Mouse (Mus musculus): ENCODE measurements at regions not wholly inside any gene's neighbourhood (a gene's known extent, or its start where the extent isn't known, plus 50 kb on each side); places are given as distances from the start of the nearest gene placed in this dataset.

DNA sequence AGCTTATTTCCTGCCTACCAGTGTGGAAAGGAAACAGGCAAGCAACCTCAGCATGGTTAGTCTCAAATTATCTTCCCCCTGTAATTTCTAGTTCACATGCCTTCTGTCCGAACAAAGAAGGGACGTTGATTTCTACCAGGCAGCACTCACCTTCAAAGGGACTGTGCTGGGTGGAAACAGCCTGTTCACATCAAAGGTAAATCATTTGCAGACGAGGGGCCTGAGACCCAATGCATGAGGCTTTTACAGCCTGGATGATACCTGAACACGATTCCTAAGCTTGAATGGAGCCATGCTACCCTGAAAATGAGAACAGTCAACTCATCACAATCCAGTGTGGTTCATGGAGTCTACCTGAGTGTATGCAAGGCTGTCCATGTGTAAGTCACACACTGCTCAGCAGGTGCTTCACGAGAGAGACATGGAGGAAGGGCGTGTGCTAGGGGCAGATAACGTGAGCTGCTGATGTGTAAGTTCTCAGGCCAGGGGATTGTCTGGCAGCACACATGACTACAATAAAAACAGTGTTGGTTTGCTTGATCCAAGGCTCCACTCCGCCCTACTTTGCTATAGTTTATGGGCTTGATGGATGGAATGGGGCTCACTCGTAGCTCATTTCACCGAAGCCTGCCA, 411.9 kb downstream of the Med10 start:
- no peaks in the 10 kb centered on the region for H3K27me3 ChIP-seq (ENCODE audit: control insufficient read depth, insufficient read depth, low read length)
- ATAC-seq (ENCODE audit: low FRiP score, low TSS enrichment) = no peak
- no peak overlapping the region for H3K27ac ChIP-seq (replicated peaks)
- H3K4me2 ChIP-seq (replicated peaks; ENCODE audit: low read depth) = no peak overlapping the region
- H3K4me3 ChIP-seq (ENCODE audit: low read depth, low read length) = no peak overlapping the region
- H3K36me3 ChIP-seq (ENCODE audit: control insufficient read depth, insufficient read depth, low read length) = no peaks in the 10 kb centered on the region
- H3K9ac ChIP-seq (ENCODE audit: low read length) = no peak overlapping the region
- no peak for DNase-seq (ENCODE audit: low spot score)
- 56% methylated on average over 10 of the region's 10 CpGs for WGBS
- H3K4me1 ChIP-seq (replicated peaks; ENCODE audit: control insufficient read depth, insufficient read depth) = no peaks in the 10 kb centered on the region
- no peaks in the 10 kb centered on the region for H3K9me3 ChIP-seq (ENCODE audit: control insufficient read depth, low read length)
- no peak for TF ChIP-seq CTCF (IDR thresholded peaks at IDR 0.05; ENCODE audit: low read depth)
- TF ChIP-seq EP300 (optimal IDR thresholded peaks at IDR 0.05) = no peak

DNA sequence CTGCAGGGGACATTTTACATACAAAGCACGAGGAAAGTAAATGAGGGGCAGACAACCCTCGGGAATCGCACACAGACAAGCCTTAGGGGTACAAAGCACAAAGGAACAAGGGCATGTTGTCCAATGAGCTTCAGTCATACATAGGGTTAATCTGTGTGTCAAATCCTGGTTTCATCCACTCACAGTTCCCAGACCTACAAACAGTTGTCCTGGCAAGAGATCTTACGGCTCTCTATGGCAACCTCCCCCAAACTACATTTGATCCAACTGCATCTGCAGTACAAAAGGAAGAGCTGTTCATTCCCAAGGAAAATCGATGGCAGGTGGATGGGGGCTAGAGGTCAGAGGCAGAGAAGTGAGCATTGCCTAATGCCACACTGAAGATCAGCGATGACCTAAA, 413.9 kb downstream of the Med10 start:
- 79% methylated on average over 6 of the region's 6 CpGs for WGBS
- no peak for DNase-seq (ENCODE audit: low spot score)
- ATAC-seq (ENCODE audit: low FRiP score, low TSS enrichment) = no peak

DNA sequence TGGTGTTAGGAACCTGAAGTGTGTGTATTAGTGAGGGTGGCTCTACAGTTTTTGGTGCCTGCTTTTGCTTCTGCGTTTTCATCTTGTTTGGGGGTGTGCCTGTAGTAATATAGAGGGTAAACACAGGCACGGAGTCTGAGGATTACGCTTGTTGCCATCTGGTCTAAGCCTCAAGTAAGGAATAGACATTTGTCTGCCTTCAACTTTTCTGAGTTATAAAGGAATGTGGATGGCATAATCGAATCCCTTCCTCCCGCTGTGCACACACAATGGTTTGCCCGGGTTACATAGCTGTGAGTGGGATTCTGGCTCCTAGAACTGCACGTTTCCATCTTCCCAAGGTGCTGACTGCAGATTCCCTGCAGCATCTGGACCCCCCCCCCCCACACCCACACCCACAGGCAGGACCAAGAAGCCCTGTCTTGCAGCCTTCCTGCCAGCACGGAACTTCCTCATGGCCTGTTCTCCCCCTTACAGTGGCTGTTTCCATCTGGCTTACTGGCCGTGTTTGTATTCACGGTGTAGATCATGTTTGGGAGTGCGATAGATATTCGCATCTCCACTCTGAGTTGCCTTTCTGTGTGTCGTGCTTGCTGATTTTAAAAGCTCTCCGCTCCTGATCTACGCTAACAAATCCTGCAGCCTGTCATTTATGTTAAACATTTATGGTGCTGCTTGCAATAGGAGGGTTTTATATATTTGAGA, 415.4 kb downstream of the Med10 start:
- WGBS = 54% methylated on average over 15 of the region's 15 CpGs

More for the DNA sequence above, 413.9 kb downstream of the Med10 start:
- Histone ChIP-seq H3K27me3 (ENCODE audit: control insufficient read depth, insufficient read depth, low read length) (no peaks in the 10 kb centered on the region), H3K9ac (ENCODE audit: low read length) (no peak overlapping the region), H3K36me3 (ENCODE audit: control insufficient read depth, insufficient read depth, low read length) (no peaks in the 10 kb centered on the region), H3K9me3 (ENCODE audit: control insufficient read depth, low read length) (no peaks in the 10 kb centered on the region), H3K4me1 (replicated peaks; ENCODE audit: control insufficient read depth, insufficient read depth) (no peaks in the 10 kb centered on the region), H3K4me2 (replicated peaks; ENCODE audit: low read depth) (no peak overlapping the region), H3K27ac (replicated peaks) (no peak overlapping the region), H3K4me3 (ENCODE audit: low read depth, low read length) (no peak overlapping the region)
- TF ChIP-seq EP300 (optimal IDR thresholded peaks at IDR 0.05) = no peak
- no peak for TF ChIP-seq CTCF (IDR thresholded peaks at IDR 0.05; ENCODE audit: low read depth)

DNA sequence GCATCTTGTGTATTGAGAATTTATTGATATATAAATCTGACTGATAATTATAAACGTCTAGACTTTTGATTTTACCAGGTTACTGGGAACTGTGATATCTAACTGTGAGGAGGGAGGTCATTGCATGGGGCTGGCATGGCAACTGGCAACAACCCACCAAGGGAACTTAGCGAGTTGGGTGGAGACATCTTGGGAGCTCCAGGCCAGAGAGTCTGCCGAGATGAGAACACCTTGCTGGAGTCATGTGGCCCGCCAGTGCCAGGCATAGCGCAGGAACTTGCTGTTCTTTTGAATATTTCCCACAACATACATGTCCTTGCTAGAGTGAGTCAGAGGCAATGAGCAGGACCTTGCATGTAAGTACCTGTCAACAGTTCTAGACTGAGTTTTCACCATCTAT, 413.9 kb downstream of the Ice1 start:
- WGBS = 80% methylated on average over 5 of the region's 5 CpGs
- no peak for ATAC-seq (ENCODE audit: low FRiP score, low TSS enrichment)
- no peaks in the 10 kb centered on the region for H3K27me3 ChIP-seq (ENCODE audit: control insufficient read depth, insufficient read depth, low read length)
- no peak overlapping the region for H3K27ac ChIP-seq (replicated peaks)
- no peak overlapping the region for H3K4me3 ChIP-seq (ENCODE audit: low read depth, low read length)
- no peak for DNase-seq (ENCODE audit: low spot score)
- H3K9ac ChIP-seq (ENCODE audit: low read length) = no peak overlapping the region
- no peaks in the 10 kb centered on the region for H3K4me1 ChIP-seq (replicated peaks; ENCODE audit: control insufficient read depth, insufficient read depth)
- no peak overlapping the region for H3K4me2 ChIP-seq (replicated peaks; ENCODE audit: low read depth)
- H3K9me3 ChIP-seq (ENCODE audit: control insufficient read depth, low read length) = no peaks in the 10 kb centered on the region
- H3K36me3 ChIP-seq (ENCODE audit: control insufficient read depth, insufficient read depth, low read length) = no peaks in the 10 kb centered on the region
- TF ChIP-seq CTCF (IDR thresholded peaks at IDR 0.05; ENCODE audit: low read depth) (no peak), EP300 (optimal IDR thresholded peaks at IDR 0.05) (no peak)

More for the DNA sequence above, 415.4 kb downstream of the Med10 start:
- TF ChIP-seq CTCF (IDR thresholded peaks at IDR 0.05; ENCODE audit: low read depth) = no peak
- TF ChIP-seq EP300 (optimal IDR thresholded peaks at IDR 0.05) = no peak
- Histone ChIP-seq H3K9ac (ENCODE audit: low read length) (no peak overlapping the region), H3K36me3 (ENCODE audit: control insufficient read depth, insufficient read depth, low read length) (no peaks in the 10 kb centered on the region), H3K4me2 (replicated peaks; ENCODE audit: low read depth) (no peak overlapping the region), H3K4me3 (ENCODE audit: low read depth, low read length) (no peak overlapping the region), H3K27me3 (ENCODE audit: control insufficient read depth, insufficient read depth, low read length) (no peaks in the 10 kb centered on the region), H3K9me3 (ENCODE audit: control insufficient read depth, low read length) (no peaks in the 10 kb centered on the region), H3K4me1 (replicated peaks; ENCODE audit: control insufficient read depth, insufficient read depth) (no peaks in the 10 kb centered on the region), H3K27ac (replicated peaks) (no peak overlapping the region)
- ATAC-seq (ENCODE audit: low FRiP score, low TSS enrichment) = no peak
- DNase-seq (ENCODE audit: low spot score) = no peak

DNA sequence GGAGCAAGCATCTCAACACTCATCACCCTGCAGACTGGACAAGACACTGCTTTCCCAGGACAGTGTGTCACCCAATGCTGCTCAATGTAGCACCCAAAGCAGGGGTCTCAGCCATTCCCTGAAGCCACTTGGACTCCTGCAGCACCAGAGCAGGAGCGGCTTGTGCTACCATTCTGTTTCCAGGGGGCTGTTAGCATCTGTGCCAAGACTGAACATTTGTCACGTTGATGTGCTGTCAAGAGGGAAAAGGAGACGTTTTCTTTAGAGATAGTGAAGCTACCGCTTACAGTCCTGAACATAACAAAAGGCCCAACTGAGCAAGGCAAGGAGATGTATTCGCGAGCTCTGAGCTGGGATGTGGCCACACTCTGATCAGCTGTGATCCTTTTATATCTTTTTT, 410.3 kb downstream of the Ice1 start:
- no peak for TF ChIP-seq CTCF (IDR thresholded peaks at IDR 0.05; ENCODE audit: low read depth)
- TF ChIP-seq EP300 (optimal IDR thresholded peaks at IDR 0.05) = no peak
- Histone ChIP-seq H3K4me3 (ENCODE audit: low read depth, low read length) (no peak overlapping the region), H3K36me3 (ENCODE audit: control insufficient read depth, insufficient read depth, low read length) (no peaks in the 10 kb centered on the region), H3K27ac (replicated peaks) (no peak overlapping the region), H3K4me2 (replicated peaks; ENCODE audit: low read depth) (no peak overlapping the region), H3K9me3 (ENCODE audit: control insufficient read depth, low read length) (no peaks in the 10 kb centered on the region), H3K9ac (ENCODE audit: low read length) (no peak overlapping the region), H3K27me3 (ENCODE audit: control insufficient read depth, insufficient read depth, low read length) (no peaks in the 10 kb centered on the region), H3K4me1 (replicated peaks; ENCODE audit: control insufficient read depth, insufficient read depth) (no peaks in the 10 kb centered on the region)
- DNase-seq (ENCODE audit: low spot score) = no peak
- WGBS = 71% methylated on average over 6 of the region's 6 CpGs
- ATAC-seq (ENCODE audit: low FRiP score, low TSS enrichment) = no peak

Measured in stomach, postnatal 0 days (tissue).